29 mouse cellular contexts compared by ENCODE assay signal in genomic region chr3:135649809-135650208, GRCm38 (mm10). TPM values are rescaled to one million over a fixed set of nuclear protein-coding genes. Genes with fewer than 3 reads are reported as not detected.
DNase-seq lines count a peak whose midpoint lies in the region; ATAC-seq lines count a peak whose summit lies in the region.
"Had no signal": no experiment of that assay in that cellular context is flagged by ENCODE, and none has a peak within 500 bp of the region (broad histone marks: within the 10 kb centered on the region; RNA-seq: fewer than 3 reads in every experiment).

No protein-coding gene starts in this region.

- H3K27ac ChIP-seq in forebrain, embryonic 15.5 days (replicated peaks): no peak overlapping the region
- H3K27ac ChIP-seq in forebrain, embryonic 11.5 days (ENCODE audit: low read depth, low read length): no peak overlapping the region
- H3K27ac ChIP-seq: embryonic facial prominence, embryonic 10.5 days; gastrocnemius, adult 2 months; heart, embryonic 15.5 days; hindbrain, embryonic 14.5 days; hindbrain, postnatal 0 days had no signal

- H3K4me2 ChIP-seq in forebrain, embryonic 15.5 days (replicated peaks): no peak overlapping the region
- no peak overlapping the region for H3K4me2 ChIP-seq in forebrain, embryonic 11.5 days (ENCODE audit: low read depth, low read length, severe bottlenecking)
- H3K4me2 ChIP-seq: embryonic facial prominence, embryonic 13.5 days; heart, embryonic 12.5 days; heart, embryonic 15.5 days; hindbrain, embryonic 14.5 days had no signal

- no peaks in the 10 kb centered on the region for H3K36me3 ChIP-seq in forebrain, embryonic 15.5 days
- no peaks in the 10 kb centered on the region; the same call in 1 of the 2 replicates for H3K36me3 ChIP-seq in forebrain, embryonic 11.5 days (ENCODE audit: control insufficient read depth, insufficient read depth, low read length)

- H3K27me3 ChIP-seq in forebrain, embryonic 15.5 days: no peaks in the 10 kb centered on the region
- no peaks in the 10 kb centered on the region for H3K27me3 ChIP-seq in forebrain, embryonic 11.5 days (ENCODE audit: control insufficient read depth, insufficient read depth, low read length)
- H3K27me3 ChIP-seq: embryonic facial prominence, embryonic 13.5 days; heart, embryonic 12.5 days; heart, embryonic 15.5 days had no signal

- no peaks in the 10 kb centered on the region for H3K9me3 ChIP-seq in forebrain, embryonic 15.5 days
- no peaks in the 10 kb centered on the region for H3K9me3 ChIP-seq in forebrain, embryonic 11.5 days (ENCODE audit: control insufficient read depth, low read length)
- H3K9me3 ChIP-seq: embryonic facial prominence, embryonic 10.5 days; embryonic facial prominence, embryonic 13.5 days; heart, embryonic 12.5 days; heart, embryonic 15.5 days had no signal

- peak; percentile 42; the same call in 1 of the 2 replicates for ATAC-seq in forebrain, embryonic 15.5 days (replicated peaks)
- no peak for ATAC-seq in forebrain, embryonic 11.5 days (replicated peaks; ENCODE audit: low FRiP score)
- ATAC-seq in frontal cortex, adult (ENCODE audit: low TSS enrichment): peak; percentile 78
- ATAC-seq: activated CD4-positive, CD25-positive, alpha-beta regulatory T cell, adult 4 months; hindbrain, postnatal 0 days; inflammation-experienced regulatory T-cells, adult 6 months; intestine, embryonic 16.5 days had no signal

- no peak for DNase-seq in forebrain, embryonic 11.5 days (ENCODE audit: low spot score)
- DNase-seq in frontal cortex, postnatal 10 days (ENCODE audit: low spot score in 2 of 2): no peak
- peak; percentile 27 for DNase-seq in brain, adult 2 months (ENCODE audit: low read depth, low spot score)
- DNase-seq in right cerebral cortex, adult 18-20 months: no peak
- DNase-seq: adrenal gland, adult 8-10 months; adrenal gland, postnatal 36 days; cerebellum, adult 11-12 months; cerebellum, adult 8-10 months; cerebellum, postnatal 10 days; cerebellum, postnatal 36 days; embryo, embryonic 11 days; gastrocnemius, adult 2 months; gastrocnemius, postnatal 14 days; heart, adult 18-20 months; heart, postnatal 14 days; heart, postnatal 4 days; kidney, adult 18-20 months had no signal

- WGBS in forebrain, embryonic 15.5 days: 60% methylated on average over 10 of the region's 10 CpGs
- WGBS in forebrain, embryonic 11.5 days: 86% methylated on average over 10 of the region's 10 CpGs

- no peak overlapping the region for H3K4me3 ChIP-seq in forebrain, embryonic 15.5 days
- H3K4me3 ChIP-seq in forebrain, embryonic 11.5 days (ENCODE audit: low read depth, low read length): no peak overlapping the region
- H3K4me3 ChIP-seq: embryonic facial prominence, embryonic 10.5 days; embryonic facial prominence, embryonic 13.5 days; erythroblast, embryonic 14.5 days; gastrocnemius, adult 2 months; heart, embryonic 12.5 days; heart, embryonic 15.5 days had no signal

- peaks cover 12% of the 10 kb centered on the region; the same call in 1 of the 2 replicates for H3K4me1 ChIP-seq in forebrain, embryonic 15.5 days
- no peaks in the 10 kb centered on the region for H3K4me1 ChIP-seq in forebrain, embryonic 11.5 days (replicated peaks; ENCODE audit: control insufficient read depth, insufficient read depth, low read length)
- H3K4me1 ChIP-seq: heart, embryonic 15.5 days had no signal

- no peak overlapping the region for H3K9ac ChIP-seq in forebrain, embryonic 15.5 days (replicated peaks)
- no peak overlapping the region for H3K9ac ChIP-seq in forebrain, embryonic 11.5 days (ENCODE audit: low read length)
- H3K9ac ChIP-seq: embryonic facial prominence, embryonic 13.5 days; heart, embryonic 12.5 days; heart, embryonic 15.5 days; hindbrain, embryonic 14.5 days had no signal

RNA-seq across cellular contexts. Expression of gene Nfkb1, which starts 41.5 kb away (rescaled TPM):
- polyA plus RNA-seq in forebrain, embryonic 15.5 days (2015; fragmentation: Nextera tagmentation; extraction: Ambion mirVana): 5.9 and 7.1 TPM in 2 replicates
- polyA plus RNA-seq in forebrain, embryonic 11.5 days (2014; fragmentation: Nextera tagmentation; extraction: Ambion mirVana): 14.5 and 14.6 TPM in 2 replicates
